Mouse (Mus musculus) spleen, postnatal 14 days (tissue): ENCODE data around the gene Pde9a.

Source experiments
- DNase-seq, 2 experiments: peaks; one replicate each; pipeline ENCODE4 v3.0.0; 2021 to 2022; ENCODE audit warnings: low spot score in 2 of 2

Pde9a gene

DNA sequence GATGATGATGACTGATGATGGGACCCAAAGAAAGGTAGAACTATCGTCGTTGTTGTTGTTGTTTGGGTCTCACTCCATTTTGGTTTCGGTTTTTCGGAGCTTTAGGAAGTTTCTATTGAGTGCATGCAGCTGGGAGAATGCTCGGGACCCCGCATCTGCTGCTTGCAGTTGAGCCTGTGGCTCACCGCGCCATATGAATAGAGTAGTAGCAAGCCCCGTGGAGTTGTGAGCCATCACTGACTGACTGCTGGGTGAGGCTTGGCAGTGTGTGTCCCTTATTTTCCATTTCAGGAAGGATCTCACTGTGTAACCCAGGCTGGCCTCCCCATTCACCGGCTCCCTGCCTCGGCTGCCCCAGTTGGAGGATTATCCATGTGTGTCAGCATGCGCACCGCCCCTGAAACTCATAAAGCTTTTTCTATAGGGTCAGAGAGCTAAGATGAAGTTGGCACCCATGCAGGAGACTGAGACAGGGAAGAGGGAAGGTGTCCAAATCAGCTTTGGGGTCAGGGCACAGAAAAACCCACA, 47.5 kb downstream of the Pde9a start:
- no peak for DNase-seq

DNA sequence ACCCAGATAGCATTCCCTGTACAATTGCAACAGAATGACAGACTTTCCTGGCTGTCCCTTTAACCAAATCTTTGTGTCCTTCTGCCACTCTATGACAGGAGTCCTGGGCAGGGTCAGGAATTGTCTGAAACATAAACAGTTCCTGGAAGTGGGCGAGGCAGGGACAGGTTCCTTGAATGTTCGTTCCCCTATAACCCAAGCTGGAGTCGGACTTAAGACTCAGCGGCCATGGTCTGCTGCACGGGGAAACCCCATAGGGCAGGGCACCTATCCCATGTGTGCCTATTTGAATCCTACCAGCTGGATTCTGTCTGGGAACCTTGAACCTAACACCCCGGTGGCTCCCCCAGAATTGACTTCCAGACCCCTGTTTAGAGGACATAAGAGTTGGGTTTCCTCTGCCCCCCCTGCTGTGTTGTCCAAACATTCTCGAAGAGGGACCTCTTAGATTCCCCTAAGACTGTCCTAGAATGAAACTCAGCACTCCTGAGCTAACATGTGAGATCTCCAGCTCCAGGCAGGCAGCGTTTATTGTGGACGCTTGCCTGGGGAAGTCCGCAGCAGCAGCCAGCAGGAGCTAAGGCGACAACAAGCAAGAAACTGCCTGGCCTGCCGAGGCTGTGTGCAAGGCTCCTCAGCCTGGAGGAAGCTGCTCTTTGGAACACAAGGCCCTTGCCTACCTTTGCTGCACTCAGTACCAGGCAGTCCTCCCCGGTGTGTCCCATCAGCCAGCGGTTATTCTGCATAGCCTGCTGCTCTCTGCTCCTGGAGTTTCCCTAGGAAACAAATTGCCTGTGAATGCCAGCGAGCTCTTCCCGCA, 48.2 kb downstream of the Pde9a start:
- DNase-seq: no peak

DNA sequence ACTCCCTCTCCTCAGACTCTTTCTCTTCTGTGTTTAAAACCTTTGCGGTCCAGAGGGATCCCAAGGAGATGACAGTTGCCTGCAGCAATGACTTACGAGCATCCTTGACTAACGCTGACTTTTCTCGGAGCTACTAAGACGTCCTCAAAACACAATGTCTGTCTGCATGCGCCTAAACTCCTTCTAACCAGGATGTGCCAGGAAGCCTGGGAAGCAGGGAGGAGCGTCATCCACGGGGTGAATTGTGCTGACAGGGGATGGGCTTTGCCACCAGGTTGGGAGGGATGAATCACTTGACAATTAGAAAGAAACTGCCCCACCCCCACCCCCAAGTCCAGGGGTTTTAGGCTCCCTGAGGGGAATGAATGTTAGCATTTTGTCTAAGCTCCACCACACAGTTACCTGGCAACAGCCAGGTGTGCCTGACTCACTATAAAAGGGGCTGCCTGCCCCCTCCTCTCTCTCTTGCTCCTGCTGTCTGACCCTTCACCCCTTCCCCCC, 48.9 kb downstream of the Pde9a start:
- DNase-seq: no peak

DNA sequence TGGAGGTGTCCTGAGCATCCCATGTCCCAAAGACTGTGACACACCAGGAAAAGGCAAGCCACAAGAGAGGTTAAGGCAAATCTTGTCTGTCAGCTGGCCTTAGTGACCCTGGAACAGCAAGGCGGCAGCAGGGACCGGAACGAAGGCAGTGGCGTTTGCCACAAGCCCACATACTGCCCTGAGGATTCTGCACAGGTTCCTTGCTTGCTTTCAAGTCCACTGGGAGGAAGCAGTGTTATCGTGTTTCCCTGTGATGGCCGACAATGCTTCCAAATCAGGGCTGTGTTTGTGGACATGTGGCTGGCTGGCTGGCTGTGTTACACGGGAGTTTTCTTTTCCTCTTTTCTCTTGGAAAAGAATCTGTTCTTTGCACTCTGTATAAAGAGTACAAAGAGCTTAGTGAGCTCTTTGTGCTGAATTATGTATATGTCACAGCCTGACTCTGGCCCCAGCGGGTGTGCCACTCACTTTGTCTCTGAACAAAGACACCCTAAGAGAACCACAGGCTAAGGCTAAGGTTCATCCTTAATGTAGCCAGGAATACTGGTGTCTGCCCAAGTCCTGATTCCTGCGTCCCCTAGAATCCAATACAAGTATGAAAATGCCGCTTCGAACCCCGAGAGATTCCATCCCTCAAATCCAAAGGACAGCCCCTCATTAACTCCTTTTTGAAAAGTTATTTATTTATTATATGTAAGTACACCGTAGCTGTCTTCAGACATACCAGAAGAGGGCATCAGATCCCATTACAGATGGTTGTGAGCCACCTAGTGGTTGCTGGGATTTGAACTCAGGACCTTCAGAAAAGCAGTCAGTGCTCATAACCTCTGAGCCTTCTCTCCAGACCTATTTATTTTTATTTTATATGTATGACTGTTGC, 50.2 kb downstream of the Pde9a start:
- no peak for DNase-seq

DNA sequence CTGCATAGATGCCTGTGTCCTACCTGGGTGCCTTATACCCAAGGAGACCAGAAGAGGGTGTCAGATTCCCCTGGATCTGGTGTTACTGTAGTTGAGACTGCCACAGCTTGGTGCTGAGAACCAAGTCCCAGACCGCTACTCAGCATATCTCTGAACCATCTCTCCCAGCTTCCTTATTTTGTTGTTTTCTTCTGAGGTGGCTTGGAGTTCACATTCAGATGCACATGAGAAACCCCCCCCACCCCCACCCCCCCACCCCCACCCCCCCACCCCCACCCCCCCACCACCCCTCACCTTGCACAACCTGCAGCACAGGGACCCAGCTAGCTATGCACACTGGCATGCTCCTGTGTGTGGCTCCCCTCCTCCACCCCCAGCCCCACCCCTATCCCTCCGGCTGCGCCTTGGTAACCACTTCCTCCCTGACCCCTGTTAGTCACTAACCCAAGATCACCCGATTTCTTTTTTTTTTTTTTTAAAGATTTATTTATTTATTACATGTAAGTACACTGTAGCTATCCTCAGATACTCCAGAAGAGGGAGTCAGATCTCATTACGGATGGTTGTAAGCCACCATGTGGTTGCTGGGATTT, 50.9 kb downstream of the Pde9a start:
- no peak for DNase-seq

DNA sequence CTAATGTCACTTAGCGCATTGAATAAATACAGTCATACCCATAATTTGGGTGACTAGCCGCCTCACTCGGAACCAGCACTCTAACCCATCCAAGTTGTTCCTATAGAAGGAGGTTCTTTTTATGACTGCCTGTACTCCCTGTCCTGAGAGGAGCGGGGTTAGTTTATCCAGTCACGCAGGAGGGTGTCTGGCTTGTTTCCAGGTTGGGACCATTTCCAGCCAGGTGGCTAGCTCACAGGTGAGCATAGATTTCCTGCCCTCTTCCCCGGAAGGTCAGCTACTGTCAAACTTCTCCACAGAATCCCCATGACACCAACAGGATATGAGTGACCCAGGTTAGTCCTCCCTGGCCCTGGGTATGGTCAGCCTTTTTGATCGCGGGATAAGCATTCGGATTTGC, 51.5 kb downstream of the Pde9a start:
- no peak for DNase-seq

DNA sequence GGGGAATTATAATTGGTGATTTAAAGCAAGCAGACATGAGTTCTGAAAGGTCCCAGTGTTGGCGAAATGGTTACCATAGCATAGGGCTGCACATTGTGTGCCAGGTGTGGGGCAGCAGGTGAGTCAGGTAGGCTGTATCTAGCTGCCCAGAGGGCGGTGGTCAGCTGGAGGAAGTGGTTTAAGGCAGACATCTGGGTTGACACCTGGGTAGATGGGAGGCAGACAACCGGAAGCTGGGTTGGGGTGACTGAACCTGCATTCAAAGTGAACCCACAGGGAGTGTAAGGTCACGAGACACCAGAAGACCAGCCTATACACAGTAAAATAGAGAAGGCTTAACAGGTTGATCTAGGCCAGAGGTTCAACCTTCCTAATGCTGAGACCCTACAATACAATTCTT, 54.0 kb downstream of the Pde9a start:
- no peak for DNase-seq

DNA sequence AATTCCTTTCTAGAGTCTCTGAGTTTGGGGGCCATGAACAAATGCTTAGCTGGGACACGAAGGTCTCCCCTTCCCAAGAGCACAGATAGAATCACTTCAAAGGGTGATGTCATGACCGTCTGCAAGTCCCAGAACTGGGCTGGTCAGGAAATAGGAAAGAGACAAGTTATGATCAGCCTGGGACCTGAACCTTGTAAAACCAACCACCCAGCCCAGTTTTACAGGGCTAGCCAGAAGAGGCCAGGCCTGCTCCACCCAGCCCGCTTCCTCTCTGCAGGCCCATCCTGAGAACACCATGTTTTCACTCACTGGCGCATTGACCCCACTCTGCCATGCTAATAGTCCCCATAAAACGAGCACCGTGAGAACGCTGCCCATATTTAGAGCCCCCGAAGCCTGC, 56.5 kb downstream of the Pde9a start:
- no peak for DNase-seq

DNA sequence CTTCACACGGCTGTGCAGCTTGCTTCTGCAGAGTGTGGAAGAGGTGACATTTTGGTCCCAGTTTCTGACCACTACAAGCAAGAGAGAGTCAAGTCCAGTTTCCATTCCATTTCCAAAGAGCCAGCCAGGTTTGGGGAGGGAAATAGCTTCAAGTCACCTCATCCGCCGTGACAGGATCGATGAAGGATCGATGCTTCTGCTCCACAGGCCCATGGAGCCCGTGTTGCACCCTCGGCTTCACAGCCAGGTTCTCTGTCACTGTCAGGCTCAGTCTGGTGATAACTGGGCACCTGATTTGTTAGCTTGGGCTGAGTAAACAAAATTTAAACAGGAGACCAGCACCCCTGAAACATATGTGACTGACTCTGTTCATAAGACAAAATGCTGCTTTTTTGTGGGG, 58.2 kb downstream of the Pde9a start:
- no peak for DNase-seq

DNA sequence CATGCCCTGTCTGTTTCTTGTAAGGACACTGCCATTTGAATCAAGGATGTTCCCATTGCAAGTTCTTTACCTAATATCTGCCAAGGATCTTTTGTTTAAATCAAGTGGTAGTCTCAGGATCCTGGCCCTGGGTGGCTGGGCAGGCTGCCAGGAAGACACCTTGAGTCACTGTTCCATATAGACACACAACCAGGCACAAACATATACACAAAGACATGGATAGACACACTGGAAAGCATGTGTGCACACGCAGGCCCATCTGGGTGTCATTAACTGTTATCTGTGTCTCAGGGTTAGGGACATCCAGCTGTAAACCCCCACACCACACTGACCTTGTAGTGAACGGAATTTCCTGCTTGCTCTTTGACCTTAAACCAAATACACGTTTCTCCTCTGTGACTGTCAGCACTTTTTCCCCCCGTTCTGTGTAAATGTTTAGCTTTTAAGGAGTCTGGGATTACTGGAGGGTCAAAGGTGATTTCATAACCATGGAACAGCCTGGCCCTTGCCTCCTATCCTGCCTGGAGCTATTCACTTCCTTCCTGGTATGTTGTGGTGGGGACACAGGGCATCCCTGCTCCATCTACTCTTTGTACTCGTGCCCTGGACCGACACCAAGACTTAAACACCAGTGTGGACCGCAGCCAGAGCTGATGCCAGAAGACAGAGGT, 59.2 kb downstream of the Pde9a start:
- DNase-seq: no peak

DNA sequence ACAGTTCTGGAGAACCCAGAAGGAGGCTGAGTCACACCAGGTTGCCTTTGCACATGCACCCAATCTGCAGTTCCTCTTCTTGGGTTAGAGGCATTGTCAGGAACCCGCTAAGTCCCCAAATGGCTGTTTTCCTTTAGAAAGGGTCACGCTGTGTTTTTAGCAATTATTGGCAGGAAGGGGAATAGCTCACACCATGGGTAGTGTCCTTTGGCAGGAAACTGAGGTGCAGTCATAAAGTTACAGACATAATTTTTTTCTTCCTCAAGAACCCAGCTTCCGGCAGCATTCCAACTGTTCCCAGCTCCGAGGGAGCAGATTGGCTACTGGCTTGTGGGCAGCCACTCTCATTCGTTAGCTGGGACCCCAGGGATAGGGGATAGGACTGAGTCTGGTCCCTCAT, 61.8 kb downstream of the Pde9a start:
- no peak for DNase-seq

DNA sequence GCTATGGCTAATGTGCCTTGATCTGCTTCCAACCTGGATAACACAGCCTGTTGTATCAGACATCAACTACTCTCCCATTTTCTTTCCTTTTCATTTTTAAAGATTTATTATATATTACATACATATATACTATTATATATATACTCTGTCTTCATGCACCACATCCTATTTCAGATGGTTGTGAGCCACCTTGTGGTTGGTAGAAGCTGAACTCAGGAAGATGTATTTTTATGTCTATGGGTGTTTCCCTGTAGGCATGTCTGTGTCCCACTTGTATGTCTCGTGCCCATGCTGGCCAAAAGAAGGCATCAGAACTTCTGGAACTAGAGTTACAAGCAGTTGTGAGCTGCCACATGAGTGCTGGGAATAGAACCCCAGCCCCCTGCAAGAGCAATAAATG, 62.5 kb downstream of the Pde9a start:
- DNase-seq: no peak

DNA sequence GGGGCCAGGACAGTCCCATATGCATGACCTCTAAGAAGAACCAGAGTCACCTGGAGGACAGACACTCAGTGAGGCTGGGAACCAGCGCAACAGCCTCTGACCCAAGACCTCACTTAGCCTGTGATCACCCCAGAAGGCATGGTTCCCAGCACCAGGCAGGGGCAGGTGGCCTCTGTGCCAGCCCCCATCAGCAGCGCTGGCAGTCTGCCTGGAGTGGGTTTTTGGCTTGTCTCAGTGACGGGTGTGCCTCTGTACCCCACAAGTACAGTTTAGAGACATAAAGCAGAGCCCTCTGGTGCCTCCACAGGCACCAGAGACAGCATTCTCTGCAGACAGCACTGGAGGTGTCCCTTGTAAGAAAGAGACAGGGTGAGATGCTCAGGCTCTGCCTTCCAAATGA, 64.2 kb downstream of the Pde9a start:
- no peak for DNase-seq

DNA sequence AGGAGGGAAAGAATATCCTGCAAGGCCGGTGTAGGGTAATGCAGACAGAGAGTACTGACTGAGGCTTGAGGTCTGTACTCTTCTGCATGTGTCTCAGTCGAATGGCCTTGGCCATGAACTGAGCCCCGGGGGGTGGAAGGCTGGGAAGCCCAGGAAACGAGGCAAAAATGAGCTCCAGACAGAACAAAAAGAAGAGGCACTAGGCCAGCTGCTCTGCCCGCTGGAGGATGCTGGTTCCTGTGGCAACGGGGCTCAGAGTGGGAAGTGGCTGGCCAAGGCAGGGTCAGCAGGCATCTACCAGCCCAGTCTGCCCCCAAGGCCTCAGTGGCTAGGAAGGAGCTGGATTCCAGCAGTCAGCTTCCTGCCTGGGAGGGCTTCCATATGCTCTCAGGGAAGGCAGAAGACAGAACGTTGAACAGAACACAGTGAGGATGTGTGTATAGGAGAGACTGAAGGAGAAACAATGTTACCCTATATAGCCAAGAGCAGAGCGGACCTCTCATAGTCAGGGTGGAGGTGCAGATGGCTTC, 65.2 kb downstream of the Pde9a start:
- DNase-seq: no peak

DNA sequence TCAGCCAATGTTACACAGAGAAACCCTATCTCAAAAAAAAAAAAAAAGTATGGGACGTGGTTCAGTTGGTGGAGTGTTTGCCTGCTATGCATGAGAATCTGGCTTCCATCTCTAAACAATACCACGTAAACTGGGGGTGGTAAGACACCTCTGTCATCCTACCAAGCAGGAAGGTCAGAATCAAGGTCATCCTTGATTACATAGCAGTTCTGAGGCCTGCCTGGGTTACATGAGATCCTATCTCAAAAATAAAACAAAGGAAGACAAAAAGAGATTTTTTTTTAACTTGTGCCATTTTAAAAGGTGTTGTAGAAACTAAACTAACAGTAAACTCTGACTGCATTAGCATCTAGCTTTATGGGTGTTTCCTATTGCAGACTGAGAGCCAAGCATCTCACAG, 66.8 kb downstream of the Pde9a start:
- no peak for DNase-seq

DNA sequence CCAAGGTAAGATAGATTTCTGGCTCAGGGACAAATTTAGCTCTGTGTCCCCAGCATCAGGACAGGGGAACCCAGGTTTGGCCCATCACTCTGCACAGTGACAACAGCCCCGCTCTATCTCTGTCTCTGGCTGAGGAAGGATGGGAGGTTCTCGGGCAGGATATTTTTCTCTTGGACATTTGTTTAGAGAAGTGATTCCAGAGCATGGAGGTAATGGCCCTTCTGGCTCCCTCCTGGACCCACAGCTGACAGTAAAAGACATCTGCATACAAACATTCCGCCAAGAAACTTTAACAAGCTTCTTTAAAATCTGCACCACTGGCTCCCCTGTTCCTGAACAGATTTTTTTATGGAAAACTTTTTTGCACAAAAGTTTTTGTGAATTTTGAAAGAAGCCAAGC, 67.5 kb downstream of the Pde9a start:
- DNase-seq: no peak

DNA sequence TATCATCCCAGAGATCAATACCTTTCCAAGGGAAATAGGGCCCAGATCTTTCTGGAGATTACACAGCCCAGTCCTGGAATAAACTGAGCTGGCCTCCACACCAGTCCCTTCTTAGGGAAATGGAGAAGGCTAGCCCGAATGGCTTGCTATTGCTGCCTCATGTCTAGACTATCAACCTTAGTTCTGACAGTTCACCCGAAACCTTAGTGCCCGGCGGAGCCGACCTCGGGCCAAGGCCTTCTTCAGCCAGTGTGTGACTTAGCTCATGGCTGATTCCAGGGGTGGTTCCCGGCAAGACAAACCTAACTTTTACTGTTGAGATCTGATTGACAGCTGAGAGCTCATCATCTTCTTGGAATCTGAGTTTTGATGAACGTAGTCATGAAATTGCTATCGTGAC, 68.0 kb downstream of the Pde9a start:
- DNase-seq: no peak

DNA sequence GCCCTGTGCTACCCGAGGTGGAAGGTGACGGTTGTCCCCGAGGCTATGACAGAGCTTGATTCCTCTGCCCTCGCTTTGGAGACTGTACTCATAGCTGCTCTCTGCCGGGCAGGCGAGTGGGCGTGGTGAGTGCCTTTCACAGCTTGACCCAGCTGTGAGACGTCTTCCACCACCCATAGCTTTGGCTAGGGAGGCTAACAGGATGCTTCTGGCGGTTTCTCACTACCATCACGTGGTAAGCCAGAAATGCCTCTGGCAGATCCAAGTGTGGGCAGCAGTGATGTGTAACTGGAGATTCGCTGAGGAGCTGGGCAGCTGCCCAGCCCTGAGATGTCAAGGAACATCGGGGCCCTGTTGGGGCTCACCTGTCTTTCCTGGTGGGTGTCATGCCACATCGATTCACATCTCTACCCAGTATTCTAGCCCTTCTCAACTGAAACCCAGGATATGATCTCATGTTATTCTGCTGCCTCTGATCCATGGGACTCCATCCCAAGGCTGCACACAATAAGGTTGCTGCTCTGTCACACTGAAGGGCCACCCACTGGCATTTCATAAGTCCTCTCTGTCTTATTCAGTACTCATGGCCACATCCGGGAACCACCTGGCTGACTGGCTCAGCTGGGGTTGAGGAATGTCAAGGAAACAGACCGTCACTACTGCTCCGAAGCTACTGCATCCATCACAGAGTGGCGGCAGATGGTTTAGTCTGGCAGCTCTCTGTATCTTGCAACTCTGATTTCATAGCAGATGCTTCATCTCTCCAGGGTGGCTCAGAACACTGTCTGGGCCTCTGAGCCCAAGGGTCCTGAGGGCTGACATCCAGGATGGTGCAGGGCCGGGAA, 70.9 kb downstream of the Pde9a start:
- no peak for DNase-seq

DNA sequence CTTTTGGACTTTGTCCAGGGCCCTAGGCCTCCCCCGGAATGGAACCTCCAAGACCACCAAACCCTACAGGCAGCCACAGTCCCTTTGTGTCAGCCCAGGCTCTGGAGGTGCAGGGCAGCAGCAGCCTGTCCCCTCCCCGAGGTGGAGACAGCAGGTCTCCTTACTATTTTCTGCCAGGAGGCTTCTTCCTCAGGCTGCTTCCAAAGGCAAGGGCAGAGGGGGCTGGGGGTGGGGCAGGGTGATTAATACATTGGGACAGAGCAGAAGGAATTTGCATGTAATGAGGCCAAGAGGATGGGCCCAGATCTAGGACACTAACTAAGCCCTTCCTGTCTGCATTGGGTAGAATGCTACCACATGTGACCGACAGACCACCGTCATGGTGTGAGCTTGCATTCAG, 74.4 kb downstream of the Pde9a start:
- no peak for DNase-seq

DNA sequence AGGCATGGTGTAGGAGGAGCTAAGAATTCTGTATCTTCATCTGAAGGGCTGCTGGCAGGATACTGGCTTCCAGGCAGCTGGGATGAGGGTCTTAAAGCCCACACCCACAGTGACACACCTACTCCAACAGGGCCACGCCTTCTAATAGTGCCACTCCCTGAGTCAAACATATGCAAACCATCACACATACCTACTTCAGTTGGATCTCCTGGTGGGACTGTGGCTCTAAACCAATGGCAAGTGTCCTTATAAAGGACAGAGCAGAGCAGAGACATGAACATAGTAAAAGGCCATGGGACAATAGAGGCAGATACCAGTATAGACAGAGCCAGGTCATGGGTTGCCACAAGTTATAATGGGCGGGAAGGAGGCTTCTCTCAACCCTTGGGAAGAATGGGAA, 76.5 kb downstream of the Pde9a start:
- no peak for DNase-seq

DNA sequence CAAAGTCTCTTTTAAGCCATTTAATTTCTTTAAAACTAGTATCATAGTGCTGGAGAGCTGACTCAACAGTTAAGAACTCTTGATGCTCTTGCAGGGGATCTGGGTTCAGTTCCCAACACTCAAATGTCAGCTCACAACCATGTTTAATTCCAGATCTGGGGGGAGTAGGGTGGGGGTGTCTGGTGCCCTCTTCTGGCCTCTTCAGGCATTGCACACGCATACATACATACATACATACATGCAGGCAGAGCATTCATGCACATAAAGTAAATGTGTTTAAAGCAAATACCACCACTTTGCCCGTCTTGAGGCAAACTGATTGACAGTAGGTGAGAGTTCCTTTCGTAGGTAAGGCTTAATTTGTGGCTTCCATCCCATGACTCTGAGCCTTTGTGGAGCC, 80.8 kb downstream of the Pde9a start:
- DNase-seq: no peak
